Mouse (Mus musculus) forebrain, embryonic 16.5 days (tissue): ENCODE data around the gene Mgll. TPM values are rescaled to one million over a fixed set of nuclear protein-coding genes. Genes with fewer than 3 reads are reported as not detected.

Experiments used
- ATAC-seq: fragments of 200-750 bp; cut with Nextera tagmentation; 2 replicates; pipeline ENCODE4 v1.8.0; 2017; ENCODE audit warnings: mild to moderate bottlenecking, moderate library complexity
- H3K27ac ChIP-seq: fragments of 300-500 bp; sonication (generic); 2 replicates; pipeline ENCODE4 v1.5.1; 2014; ENCODE audit warnings: low read length, control low read depth
- H3K27me3 ChIP-seq: fragments of 300-500 bp; sonication (generic); replicated peaks from 2 replicates; pipeline ENCODE4 v1.6.1; 2014; ENCODE audit warnings: low read length; ENCODE audit not compliant: control insufficient read depth, insufficient read depth
- H3K36me3 ChIP-seq: fragments of 300-500 bp; sonication (generic); 2 replicates; pipeline ENCODE4 v1.6.1; 2014; ENCODE audit not compliant: control insufficient read depth, insufficient read depth
- H3K4me1 ChIP-seq: fragments of 300-500 bp; sonication (generic); replicated peaks from 2 replicates; pipeline ENCODE4 v1.6.1; 2014; ENCODE audit warnings: low read length; ENCODE audit not compliant: control insufficient read depth, insufficient read depth
- H3K4me2 ChIP-seq: fragments of 300-500 bp; sonication (generic); 2 replicates; pipeline ENCODE4 v1.6.1; 2014; ENCODE audit warnings: mild to moderate bottlenecking, low read length, control low read depth
- H3K4me3 ChIP-seq: fragments of 300-500 bp; sonication (generic); replicated peaks from 2 replicates; pipeline ENCODE4 v1.5.1; 2014; ENCODE audit warnings: mild to moderate bottlenecking, low read length, control low read depth
- H3K9ac ChIP-seq: fragments of 300-500 bp; sonication (generic); replicated peaks from 2 replicates; pipeline ENCODE4 v1.6.1; 2014; ENCODE audit warnings: low read depth, low read length, control low read depth
- H3K9me3 ChIP-seq: fragments of 300-500 bp; sonication (generic); 2 replicates; pipeline ENCODE4 v1.6.1; 2016; ENCODE audit warnings: low read length; ENCODE audit not compliant: control insufficient read depth
- WGBS: fragments of 180-500 bp; shearing (Covaris S2); extraction: QIAGEN DNeasy Blood & Tissue Kit; methylation state at CpG from one replicate; pipeline ENCODE4 v1.1.7; 2014; 5-methylcytosine and 5-hydroxymethylcytosine counted together
- polyA plus RNA-seq: library from polyadenylated mRNA; unstranded; fragments of >200 nt; fragmentation: Nextera tagmentation; extraction: Ambion mirVana; gene quantifications from 2 replicates; pipeline ENCODE4 v1.2.1, GENCODE M21; 2015

Mgll gene
- polyA plus RNA-seq, 1 experiment from 2014 or later = 35.2 TPM

DNA sequence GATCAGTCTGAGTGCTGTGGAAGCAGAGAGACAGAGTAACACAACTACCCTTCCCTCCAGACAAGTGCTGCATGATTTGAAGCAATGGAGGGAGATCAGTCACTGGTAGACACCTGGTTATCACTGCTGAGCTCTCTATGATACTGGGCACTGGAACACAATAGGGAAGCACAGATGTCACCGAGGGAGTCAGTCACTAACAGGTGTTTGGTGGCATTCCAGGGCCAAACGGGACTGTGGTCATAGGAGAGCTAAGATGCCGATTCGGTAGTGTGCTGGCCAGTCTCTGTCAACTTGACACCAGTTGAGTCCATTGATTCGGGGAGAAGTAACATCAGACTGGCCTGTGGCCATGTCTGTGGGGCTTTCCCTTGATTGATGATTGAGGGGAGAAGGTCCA lies 130.3 kb downstream of the Mgll start:
- H3K4me3 ChIP-seq = no peak overlapping the region
- H3K27me3 ChIP-seq = no peaks in the 10 kb centered on the region
- H3K9ac ChIP-seq = no peak overlapping the region
- no peak overlapping the region for H3K27ac ChIP-seq
- H3K9me3 ChIP-seq = no peaks in the 10 kb centered on the region
- peaks cover 22% of the 10 kb centered on the region for H3K36me3 ChIP-seq
- no peak overlapping the region for H3K4me2 ChIP-seq
- WGBS = 83% methylated on average over 5 of the region's 5 CpGs
- no peaks in the 10 kb centered on the region for H3K4me1 ChIP-seq
- ATAC-seq = no peak

DNA sequence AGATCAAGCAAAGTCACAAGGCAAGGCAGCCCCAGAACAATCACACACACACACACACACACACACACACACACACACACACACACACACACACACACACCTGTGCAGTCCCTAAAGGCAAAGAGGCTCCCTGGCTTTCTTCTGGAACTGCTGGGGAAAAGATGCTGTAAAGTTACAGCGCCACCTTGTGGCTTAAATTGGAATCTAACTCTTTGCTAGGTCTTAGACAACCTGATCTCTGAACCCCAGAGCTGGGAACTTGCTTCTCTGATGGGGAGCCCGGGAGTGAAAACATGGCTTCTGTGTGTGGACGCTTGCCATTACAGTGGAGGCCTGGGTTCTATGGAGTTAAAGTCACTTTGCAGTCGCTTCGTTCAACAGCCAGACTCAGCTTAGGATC lies 131.4 kb downstream of the Mgll start:
- ATAC-seq = no peak; the same call in 1 of the 2 replicates
- H3K36me3 ChIP-seq = peaks cover 31% of the 10 kb centered on the region
- H3K4me3 ChIP-seq = no peak overlapping the region
- no peak overlapping the region for H3K27ac ChIP-seq
- no peak overlapping the region for H3K9ac ChIP-seq
- WGBS = 18% methylated on average over 5 of the region's 5 CpGs
- H3K9me3 ChIP-seq = no peaks in the 10 kb centered on the region
- H3K4me1 ChIP-seq = no peaks in the 10 kb centered on the region
- H3K27me3 ChIP-seq = no peaks in the 10 kb centered on the region
- no peak overlapping the region for H3K4me2 ChIP-seq

DNA sequence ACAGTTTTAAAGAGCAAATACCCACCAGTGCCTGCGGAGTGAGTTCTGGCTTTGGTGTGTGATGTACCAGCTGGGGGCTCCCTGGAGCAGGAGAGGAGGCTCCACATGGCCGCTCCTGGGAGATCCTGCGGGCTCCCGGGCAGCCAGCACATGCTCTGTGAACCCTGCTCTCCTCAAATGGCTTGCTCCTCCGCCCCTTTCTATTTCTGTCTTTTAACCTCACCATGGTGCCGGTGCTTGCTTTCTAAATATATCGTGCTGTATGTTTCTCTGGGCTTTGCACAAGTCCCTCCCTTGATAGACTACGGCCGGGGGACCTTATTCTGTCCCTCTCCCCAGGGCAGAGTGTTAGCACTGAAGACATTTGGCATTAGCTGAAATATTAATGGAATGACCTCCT lies 133.0 kb downstream of the Mgll start:
- Histone ChIP-seq H3K4me3 (no peak overlapping the region), H3K36me3 (peaks cover 40% of the 10 kb centered on the region), H3K9me3 (0 out of 2 replicates have a peak, but pooled peaks cover 2% of the 10 kb centered on the region), H3K27ac (no peak overlapping the region), H3K4me2 (no peak overlapping the region), H3K4me1 (no peaks in the 10 kb centered on the region), H3K27me3 (no peaks in the 10 kb centered on the region), H3K9ac (no peak overlapping the region)
- WGBS = 49% methylated on average over 9 of the region's 9 CpGs
- ATAC-seq = no peak

DNA sequence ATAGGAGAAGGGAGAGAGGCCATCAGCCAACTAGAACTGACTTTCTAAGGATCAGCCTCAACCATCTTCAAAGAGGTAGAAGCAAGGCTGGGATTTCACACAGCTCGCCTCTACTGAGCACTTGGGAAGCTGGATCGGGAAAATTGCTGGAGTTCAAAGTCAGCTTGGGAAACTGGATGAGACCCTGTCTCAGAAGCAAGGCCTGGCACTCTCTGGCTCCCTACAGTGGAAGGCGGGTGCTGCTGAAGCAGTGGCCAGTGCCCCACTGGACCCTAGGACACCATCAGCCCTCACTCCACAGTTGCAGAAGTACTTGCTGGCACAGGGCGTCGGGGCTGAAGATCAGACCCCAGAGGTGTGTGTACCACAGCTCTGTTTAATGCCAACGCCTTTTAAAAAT lies 133.6 kb downstream of the Mgll start:
- H3K27ac ChIP-seq = no peak overlapping the region
- no peak for ATAC-seq

DNA sequence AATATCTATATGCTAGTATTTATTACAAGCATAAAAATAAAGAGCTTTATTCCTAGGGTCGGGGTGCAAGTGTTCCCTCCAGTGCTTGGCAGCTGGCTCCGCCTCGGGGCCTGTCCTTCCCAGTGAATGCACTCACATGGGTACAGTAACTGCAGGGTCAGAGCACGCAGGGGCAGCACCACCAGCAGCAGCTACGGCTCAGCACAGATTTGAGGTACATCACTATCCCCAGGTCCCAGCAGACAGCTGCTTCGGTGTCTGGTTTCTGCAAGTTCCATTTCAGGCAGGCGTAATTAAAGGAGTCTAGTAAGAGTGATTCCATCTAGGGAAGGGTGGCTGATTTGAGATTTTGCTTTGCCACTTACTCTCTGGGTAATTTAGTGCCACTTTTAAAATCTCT lies 134.1 kb downstream of the Mgll start:
- Histone ChIP-seq H3K9ac (no peak overlapping the region), H3K27me3 (no peaks in the 10 kb centered on the region), H3K4me3 (no peak overlapping the region), H3K9me3 (0 out of 2 replicates have a peak, but pooled peaks cover 2% of the 10 kb centered on the region), H3K4me2 (no peak overlapping the region), H3K36me3 (peaks cover 46% of the 10 kb centered on the region), H3K4me1 (no peaks in the 10 kb centered on the region), H3K27ac (no peak overlapping the region)
- no peak for ATAC-seq
- 77% methylated on average over 7 of the region's 7 CpGs for WGBS

More for the DNA sequence above, 133.6 kb downstream of the Mgll start:
- H3K36me3 ChIP-seq = peaks cover 43% of the 10 kb centered on the region
- H3K4me1 ChIP-seq = no peaks in the 10 kb centered on the region
- no peak overlapping the region for H3K9ac ChIP-seq
- no peaks in the 10 kb centered on the region for H3K27me3 ChIP-seq
- H3K4me2 ChIP-seq = no peak overlapping the region
- no peak overlapping the region for H3K4me3 ChIP-seq
- 0 out of 2 replicates have a peak, but pooled peaks cover 2% of the 10 kb centered on the region for H3K9me3 ChIP-seq
- 86% methylated on average over 6 of the region's 6 CpGs for WGBS

DNA sequence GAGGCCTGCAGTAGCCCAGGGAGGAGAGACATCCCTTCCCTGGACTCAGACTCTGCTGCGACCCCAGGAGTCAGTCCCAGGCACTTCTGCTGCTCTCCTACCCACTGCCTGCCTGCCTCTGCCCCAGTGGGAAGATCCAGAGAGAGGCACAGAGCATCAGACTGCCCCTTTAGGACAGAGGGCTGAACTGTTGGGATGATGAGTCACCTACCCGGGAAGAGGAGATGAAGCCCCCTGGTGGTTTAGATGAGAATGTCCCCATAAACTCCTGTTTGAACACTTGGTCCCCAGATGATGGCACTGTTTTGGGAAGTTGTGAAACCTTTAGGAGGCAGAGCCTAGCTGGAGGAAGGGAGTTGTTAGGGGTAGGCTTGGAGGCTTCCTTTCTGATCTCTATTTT lies 136.7 kb downstream of the Mgll start:
- no peak overlapping the region for H3K27ac ChIP-seq

DNA sequence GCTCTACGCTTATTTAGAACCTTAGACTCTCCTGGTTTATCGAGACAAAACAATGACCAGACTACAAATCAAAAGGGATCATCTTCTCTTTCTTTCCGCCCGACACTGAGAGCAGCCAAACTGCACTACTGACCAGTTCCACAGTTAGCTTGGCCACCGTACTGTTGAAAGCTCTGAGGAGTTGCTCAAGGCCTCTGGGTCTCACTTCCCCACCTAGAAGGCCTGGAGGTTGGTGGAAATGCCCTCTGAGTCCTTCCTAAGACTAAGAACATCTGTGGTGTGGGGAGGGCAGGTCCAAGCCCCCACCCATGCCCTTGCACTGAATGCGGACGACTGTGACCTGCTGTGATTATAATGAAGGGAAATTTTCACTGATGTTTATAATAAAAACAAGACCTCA lies 141.5 kb downstream of the Mgll start:
- H3K4me3 ChIP-seq = no peak overlapping the region
- no peak for ATAC-seq
- H3K9ac ChIP-seq = no peak overlapping the region
- H3K4me1 ChIP-seq = peaks cover 15% of the 10 kb centered on the region
- H3K27ac ChIP-seq = no peak overlapping the region
- 0 out of 2 replicates have a peak, but pooled peaks cover 2% of the 10 kb centered on the region for H3K9me3 ChIP-seq
- H3K27me3 ChIP-seq = no peaks in the 10 kb centered on the region
- H3K36me3 ChIP-seq = peaks cover 43% of the 10 kb centered on the region
- H3K4me2 ChIP-seq = no peak overlapping the region
- 86% methylated on average over 7 of the region's 7 CpGs for WGBS

More for the DNA sequence above, 136.7 kb downstream of the Mgll start:
- ATAC-seq = no peak
- Histone ChIP-seq H3K4me1 (no peaks in the 10 kb centered on the region), H3K9ac (no peak overlapping the region), H3K36me3 (peaks cover 61% of the 10 kb centered on the region), H3K9me3 (0 out of 2 replicates have a peak, but pooled peaks cover 2% of the 10 kb centered on the region), H3K4me3 (no peak overlapping the region), H3K27me3 (no peaks in the 10 kb centered on the region), H3K4me2 (no peak overlapping the region)
- WGBS = 14% methylated on average over 2 of the region's 2 CpGs

DNA sequence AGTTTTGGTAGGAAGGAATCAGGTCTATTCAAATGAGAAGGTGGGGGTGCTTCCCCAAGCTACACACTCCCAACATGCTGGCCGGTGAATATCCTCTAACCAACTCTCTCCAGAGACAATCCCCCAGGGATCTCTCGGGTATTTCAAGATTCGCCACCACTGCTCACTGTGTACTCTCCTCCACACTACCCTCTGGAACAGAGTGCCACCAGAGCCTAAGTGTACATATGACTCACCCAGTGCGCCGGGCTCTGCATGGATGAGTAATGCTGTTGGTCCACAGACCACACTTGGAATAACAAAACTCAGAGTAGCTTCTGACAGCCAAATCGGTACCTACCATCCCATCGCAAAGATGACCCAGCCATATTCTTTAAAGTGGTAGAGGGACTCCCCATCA lies 145.2 kb downstream of the Mgll start:
- no peak for ATAC-seq
- H3K4me1 ChIP-seq = peaks cover 45% of the 10 kb centered on the region
- H3K36me3 ChIP-seq = peaks cover 8% of the 10 kb centered on the region
- H3K9ac ChIP-seq = no peak overlapping the region
- WGBS = 90% methylated on average over 7 of the region's 7 CpGs
- H3K27ac ChIP-seq = no peak overlapping the region
- no peaks in the 10 kb centered on the region for H3K9me3 ChIP-seq
- no peak overlapping the region for H3K4me2 ChIP-seq
- no peak overlapping the region for H3K4me3 ChIP-seq
- no peaks in the 10 kb centered on the region for H3K27me3 ChIP-seq

DNA sequence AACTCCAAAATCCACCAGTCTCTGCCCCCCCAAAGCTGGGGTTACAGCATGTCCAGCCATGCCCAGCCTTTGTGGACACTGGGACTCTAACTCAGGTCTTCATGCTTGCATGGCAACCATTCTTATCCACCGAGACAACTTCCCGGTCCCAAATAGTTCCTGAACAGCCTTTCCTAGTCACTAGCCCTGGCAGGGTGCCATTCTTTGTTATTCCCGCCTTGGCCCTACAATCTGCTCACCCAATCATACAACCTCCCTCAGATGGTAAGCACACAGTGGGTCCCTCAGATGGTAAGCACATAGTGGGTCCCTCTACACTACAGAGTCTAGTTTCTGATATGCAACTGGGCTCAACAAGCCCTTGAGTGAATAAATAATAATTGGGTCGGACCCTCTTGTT lies 146.4 kb downstream of the Mgll start:
- H3K36me3 ChIP-seq = peaks cover 2% of the 10 kb centered on the region; the same call in 1 of the 2 replicates
- no peaks in the 10 kb centered on the region for H3K9me3 ChIP-seq
- ATAC-seq = no peak
- H3K4me3 ChIP-seq = no peak overlapping the region
- H3K4me2 ChIP-seq = no peak overlapping the region
- H3K4me1 ChIP-seq = peaks cover 45% of the 10 kb centered on the region
- peak overlapping the region; percentile 95; the same call in 1 of the 2 replicates for H3K27ac ChIP-seq
- WGBS = 25% methylated on average over 4 of the region's 4 CpGs
- H3K9ac ChIP-seq = no peak overlapping the region
- H3K27me3 ChIP-seq = no peaks in the 10 kb centered on the region

DNA sequence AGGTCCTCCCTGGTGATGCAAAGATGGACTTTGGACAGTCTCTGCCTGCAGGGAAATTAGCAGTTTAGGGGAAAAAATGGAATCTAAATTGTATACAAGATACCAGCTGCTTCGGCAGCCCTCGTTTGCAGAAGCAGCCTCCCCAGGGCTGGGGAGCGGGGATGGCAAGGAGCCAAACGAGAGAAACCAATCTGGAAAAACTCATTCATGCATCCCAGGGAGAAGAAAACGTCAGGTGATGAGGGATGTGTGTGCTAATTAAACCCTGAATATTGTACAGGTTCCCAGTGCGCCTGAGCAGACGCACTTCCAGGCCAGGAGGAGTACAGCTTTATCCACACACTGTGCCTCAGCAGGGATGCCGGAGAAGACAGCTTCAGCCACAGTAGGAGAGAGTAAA lies 147.3 kb downstream of the Mgll start:
- peak; percentile 26 for ATAC-seq
- peaks cover 45% of the 10 kb centered on the region for H3K4me1 ChIP-seq
- peak overlapping the region; percentile 87 for H3K4me2 ChIP-seq
- no peaks in the 10 kb centered on the region for H3K27me3 ChIP-seq
- H3K9ac ChIP-seq = no peak overlapping the region; the same call in 1 of the 2 replicates
- H3K36me3 ChIP-seq = peaks cover 2% of the 10 kb centered on the region; the same call in 1 of the 2 replicates
- peak overlapping the region; percentile 95 for H3K27ac ChIP-seq
- H3K9me3 ChIP-seq = no peaks in the 10 kb centered on the region
- WGBS = 10% methylated on average over 8 of the region's 8 CpGs
- H3K4me3 ChIP-seq = peak overlapping the region; percentile 93
